Mouse (Mus musculus) layer of hippocampus, adult 9-11 months (tissue): ENCODE data around the gene Crybb2.
"Not testable (repeated sequence)": the region's sequence is repeated elsewhere in the genome, so short reads cannot be mapped to it uniquely, and the experiment has no call there.

Experiments
- DNase-seq: peaks from one replicate; pipeline ENCODE4 v3.0.0; 2022

The Crybb2 gene

DNA sequence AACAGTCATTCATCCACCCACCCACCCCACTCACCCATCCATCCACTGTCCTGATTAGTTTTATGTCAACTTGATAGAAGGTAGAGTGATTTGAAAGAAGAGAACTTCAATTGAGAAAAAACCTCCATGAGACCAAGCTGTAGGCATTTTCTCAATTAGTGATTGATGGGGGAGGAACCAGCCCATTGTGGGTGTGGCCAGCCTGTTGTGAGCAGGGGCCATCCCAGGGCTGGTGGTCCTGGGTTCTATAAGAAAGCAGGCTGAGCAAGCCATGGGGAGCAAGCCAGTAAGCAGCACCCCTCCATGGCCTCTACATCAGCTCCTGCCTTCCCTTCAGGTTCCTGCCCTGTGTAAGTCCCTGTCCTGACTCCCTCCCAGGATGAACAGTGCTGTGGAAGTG is at the start of gene Crybb2:
Gene Crybb2 (minus strand): TSS at position 101 of the 400 bp plus-strand sequence.
- DNase-seq = no peak

DNA sequence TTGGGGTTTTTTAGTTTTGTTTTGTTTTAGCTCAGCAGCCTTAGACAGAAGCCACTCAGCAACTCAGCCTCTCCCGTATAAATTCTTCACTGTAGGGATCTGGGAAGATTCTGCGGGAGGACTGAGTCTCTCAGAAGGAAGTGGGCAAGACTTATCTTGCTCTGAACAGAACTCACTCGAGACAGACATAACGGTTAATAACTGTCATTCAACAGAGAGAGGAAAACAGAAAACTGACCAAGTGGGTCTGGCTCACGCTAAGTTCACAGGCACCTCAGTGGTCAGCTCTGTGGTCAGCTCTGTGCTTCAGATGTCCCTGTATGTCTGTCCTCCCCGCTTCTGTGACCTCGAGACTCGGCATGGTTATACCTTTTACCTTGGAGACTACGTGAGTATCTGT is 49.4 kb upstream of the Crybb2 start:
- no peak for DNase-seq

DNA sequence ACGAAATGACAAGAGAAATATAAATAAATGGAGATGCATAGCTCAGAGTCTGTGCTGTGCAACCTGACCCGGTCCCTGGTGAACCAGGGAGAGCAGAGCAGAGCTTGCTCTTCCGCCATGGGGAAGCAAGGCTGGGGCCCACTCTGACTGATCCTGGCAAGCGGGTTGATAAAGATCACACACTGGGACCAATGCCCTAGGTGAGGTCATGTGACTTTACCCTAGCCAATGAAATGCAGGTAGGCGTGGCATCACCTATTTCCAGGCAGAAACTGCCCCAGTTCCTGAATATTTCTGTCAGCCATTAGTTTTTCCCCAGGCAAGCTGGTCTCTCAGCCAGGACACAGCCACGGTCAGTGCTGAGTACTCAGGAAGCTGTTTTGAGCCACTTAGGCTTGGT is 48.8 kb upstream of the Crybb2 start:
- no peak for DNase-seq

- no peak for DNase-seq
These were observed 47.4 kb upstream of the Crybb2 start for GRCm38 (mm10) chr5:113117361-113117760.

- DNase-seq = no peak
These were observed 46.0 kb upstream of the Crybb2 start for GRCm38 (mm10) chr5:113115896-113116295.

- DNase-seq = peak; percentile 82
These were observed 44.6 kb upstream of the Crybb2 start for GRCm38 (mm10) chr5:113114264-113115225.

GRCm38 (mm10) chr5:113113120-113113519 is 43.2 kb upstream of the Crybb2 start:
- DNase-seq = no peak

- peak; percentile 59 for DNase-seq
These were observed 41.4 kb upstream of the Crybb2 start for GRCm38 (mm10) chr5:113111336-113111735.

DNA sequence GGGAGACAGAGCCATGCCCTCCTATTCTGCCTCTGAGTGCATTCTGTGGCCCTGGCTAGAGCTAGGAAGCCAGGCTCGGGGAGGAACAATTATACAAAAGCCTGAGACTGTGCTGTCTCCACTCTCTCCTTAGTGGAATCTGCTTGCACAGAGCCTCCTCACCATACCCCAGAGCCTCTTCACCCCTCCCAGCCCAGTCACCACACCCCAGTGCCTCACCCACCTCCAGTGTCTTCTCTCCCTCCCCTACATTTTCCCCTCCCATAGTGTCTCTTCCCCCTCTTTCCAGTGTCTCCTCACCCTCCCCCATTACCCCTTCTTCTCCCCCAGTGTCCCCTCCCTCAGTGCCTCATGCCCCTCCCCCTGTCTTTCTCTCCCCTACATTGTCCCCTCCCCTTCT is 41.0 kb upstream of the Crybb2 start:
- DNase-seq = no peak

- DNase-seq = not testable (repeated sequence)
These were observed 39.7 kb upstream of the Crybb2 start for GRCm38 (mm10) chr5:113109651-113110050.

DNA sequence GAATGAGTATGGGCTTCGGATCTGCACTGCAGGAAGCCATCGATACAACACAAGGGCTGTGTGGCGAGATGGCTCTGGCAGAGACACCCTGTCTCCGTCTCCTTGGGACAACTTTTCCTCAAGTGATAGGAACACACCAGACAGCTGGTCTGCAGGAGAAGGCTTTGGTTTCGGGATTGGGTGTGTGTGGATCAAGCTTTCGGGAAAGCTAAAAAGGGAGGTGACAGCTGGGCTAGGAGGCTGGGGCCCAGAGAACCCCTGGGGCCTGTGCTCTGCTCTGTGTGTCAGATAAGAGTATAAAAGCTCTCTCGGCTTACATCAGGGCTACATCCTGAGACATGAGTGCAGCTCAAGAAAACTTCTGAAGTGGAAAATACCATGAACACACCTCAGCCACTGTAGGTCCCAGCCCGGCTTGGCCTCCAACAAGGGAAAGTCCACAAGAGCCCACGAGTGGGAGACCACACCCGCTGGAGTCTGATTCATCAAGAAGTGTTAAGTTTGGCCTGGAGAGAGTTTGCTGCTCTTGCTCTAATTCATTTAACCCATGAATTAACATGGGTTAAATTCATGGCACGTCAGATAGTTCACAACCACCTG is 38.3 kb upstream of the Crybb2 start:
- DNase-seq = no peak

- no peak for DNase-seq
These were observed 37.8 kb upstream of the Crybb2 start for GRCm38 (mm10) chr5:113107709-113108108.

GRCm38 (mm10) chr5:113106594-113106993 is 36.7 kb upstream of the Crybb2 start:
- no peak for DNase-seq

- no peak for DNase-seq
These were observed 35.6 kb upstream of the Crybb2 start for GRCm38 (mm10) chr5:113105481-113105880.

- no peak for DNase-seq
These were observed 35.1 kb upstream of the Crybb2 start for GRCm38 (mm10) chr5:113105035-113105434.

DNA sequence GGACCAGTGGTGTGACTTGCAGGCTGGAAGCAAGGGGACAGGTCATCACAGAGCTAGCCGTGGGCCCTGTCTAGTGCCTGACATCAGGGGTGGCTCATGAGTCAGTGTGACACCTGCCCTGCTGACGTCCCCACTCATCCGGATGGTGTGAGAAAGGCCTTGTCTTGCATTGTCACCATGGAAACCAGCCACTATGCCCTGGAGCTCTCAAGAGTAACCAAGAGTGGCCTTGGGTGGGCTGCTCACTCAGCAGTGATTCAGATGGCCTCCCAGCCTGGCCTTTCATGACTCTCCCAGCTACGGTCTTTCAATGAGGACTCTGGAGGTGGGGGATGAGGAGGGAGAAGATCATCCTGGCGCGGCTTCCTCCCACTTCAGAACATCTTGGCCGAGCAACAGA is 32.5 kb upstream of the Crybb2 start:
- DNase-seq = no peak

GRCm38 (mm10) chr5:113101457-113101856 is 31.5 kb upstream of the Crybb2 start:
- no peak for DNase-seq

GRCm38 (mm10) chr5:113100422-113100821 is 30.5 kb upstream of the Crybb2 start:
- DNase-seq = no peak

- peak; percentile 83 for DNase-seq
These were observed 29.6 kb upstream of the Crybb2 start for GRCm38 (mm10) chr5:113099546-113099945.

DNA sequence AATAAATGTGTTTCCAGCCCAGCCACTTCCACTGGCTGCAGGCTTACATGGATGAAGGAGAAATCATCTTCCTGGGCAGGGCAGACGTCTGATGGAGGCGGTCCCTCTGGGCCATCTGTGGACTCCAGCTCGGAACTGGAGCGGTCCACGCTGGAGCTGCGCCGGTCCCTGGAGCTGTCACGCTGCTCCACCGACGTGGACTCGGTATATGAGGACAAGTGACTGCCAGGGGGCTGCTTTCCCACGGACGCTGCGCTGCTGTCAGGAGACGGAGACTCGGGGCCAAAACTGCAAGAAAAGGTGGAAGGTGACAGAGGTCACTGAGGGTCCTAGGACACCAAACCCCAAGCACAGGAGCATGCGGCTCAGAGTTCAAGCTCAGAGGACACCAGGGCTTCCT is 27.6 kb upstream of the Crybb2 start:
- no peak for DNase-seq

DNA sequence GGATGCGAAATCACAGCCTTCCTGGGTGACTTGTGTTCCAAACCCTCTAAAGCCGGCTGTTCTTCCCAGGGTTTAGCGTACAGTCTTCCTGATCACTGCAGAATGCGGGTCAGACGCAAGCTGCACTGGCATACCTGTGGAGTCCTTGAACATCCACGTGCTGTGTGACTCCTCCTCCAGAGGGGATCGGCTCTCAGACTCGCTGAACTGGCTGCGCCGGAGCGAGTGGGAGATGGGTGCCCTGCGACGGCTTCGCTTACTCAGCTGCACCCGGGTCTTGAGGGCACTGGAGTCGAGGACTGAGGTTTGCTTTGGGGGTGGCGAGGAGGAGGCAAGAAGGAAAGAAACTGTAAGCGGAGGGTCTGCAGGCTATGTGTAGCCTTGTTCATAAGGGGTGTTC is 25.5 kb upstream of the Crybb2 start:
- no peak for DNase-seq

DNA sequence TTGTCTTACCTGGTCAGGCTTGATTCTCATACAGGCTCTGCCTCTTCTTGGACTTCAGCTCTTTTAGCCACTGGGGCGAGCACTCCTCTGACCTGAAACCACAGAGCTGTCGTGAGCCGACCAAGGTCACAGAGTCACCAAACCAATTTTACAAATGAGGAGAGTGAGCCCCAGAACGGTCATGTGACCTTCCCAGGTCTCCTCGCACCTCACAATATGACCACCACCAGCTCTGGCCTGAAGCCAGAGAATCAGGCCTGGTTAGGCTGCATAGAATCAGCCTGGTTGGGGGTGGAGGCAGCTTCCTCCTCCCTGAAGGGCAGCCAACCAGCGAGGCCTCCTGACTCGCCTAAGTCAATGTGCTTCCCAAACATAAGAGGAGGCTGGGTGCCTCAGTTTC is 22.5 kb upstream of the Crybb2 start:
- DNase-seq = no peak

DNA sequence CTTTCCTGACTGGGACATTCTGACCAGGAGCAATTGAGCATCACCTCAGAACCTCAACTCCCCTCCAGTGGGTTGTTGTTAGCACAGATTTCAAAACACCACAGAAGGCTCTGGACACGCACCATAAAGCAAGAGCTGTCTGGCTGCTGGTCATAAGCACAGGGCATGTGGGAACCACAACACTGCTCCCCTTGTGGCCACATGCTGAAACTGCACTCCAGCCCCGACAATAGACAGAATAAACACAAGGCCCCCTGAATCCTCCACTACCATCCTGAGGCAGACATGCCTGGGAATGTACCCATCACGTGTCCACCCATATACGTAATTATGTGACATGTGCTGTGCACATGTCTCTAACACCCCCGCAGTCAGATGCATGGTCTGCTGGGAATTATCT is 21.2 kb upstream of the Crybb2 start:
- no peak for DNase-seq

- DNase-seq = no peak
These were observed 20.8 kb upstream of the Crybb2 start for GRCm38 (mm10) chr5:113090750-113091149.
